Mouse (Mus musculus): Measurements from ENCODE around the gene Lmo3.

The Lmo3 gene

GRCm38 (mm10) chr6:138422671-138423321, 159.0 kb downstream of the Lmo3 start:
- under 1% methylated on average over 15 of the region's 16 CpGs for WGBS

GRCm38 (mm10) chr6:138421931-138422531, 159.7 kb downstream of the Lmo3 start:
- WGBS = under 1% methylated on average over 24 of the region's 24 CpGs

- WGBS = 8% methylated on average over 14 of the region's 14 CpGs
Measured at GRCm38 (mm10) chr6:138421191-138421613, 160.6 kb downstream of the Lmo3 start.

GRCm38 (mm10) chr6:138420536-138420891, 161.3 kb downstream of the Lmo3 start:
- 15% methylated on average over 3 of the region's 3 CpGs for WGBS

GRCm38 (mm10) chr6:138419871-138420535, 161.8 kb downstream of the Lmo3 start:
- 30% methylated on average over 8 of the region's 8 CpGs for WGBS

- 47% methylated on average over 3 of the region's 3 CpGs for WGBS
Measured at GRCm38 (mm10) chr6:138412075-138412474, 169.7 kb downstream of the Lmo3 start.

GRCm38 (mm10) chr6:138402031-138402430, 179.7 kb downstream of the Lmo3 start:
- WGBS = 65% methylated on average over 6 of the region's 6 CpGs

GRCm38 (mm10) chr6:138398836-138399235, 182.9 kb downstream of the Lmo3 start:
- WGBS = 90% methylated on average over 1 of the region's 1 CpGs

- 69% methylated on average over 5 of the region's 5 CpGs for WGBS
Measured at GRCm38 (mm10) chr6:138391085-138391484, 190.7 kb downstream of the Lmo3 start.

- WGBS = 67% methylated on average over 18 of the region's 18 CpGs
Measured at GRCm38 (mm10) chr6:138388168-138388936, 193.4 kb downstream of the Lmo3 start.

- 71% methylated on average over 1 of the region's 1 CpGs for WGBS
Measured at GRCm38 (mm10) chr6:138383208-138383607, 198.6 kb downstream of the Lmo3 start.

GRCm38 (mm10) chr6:138371176-138371575, 210.6 kb downstream of the Lmo3 start:
- 87% methylated on average over 2 of the region's 2 CpGs for WGBS

- WGBS = 45% methylated on average over 5 of the region's 5 CpGs
Measured at GRCm38 (mm10) chr6:138364111-138364510, 217.7 kb downstream of the Lmo3 start.

- 73% methylated on average over 3 of the region's 3 CpGs for whole genome bisulfite sequencing
Measured at GRCm38 (mm10) chr6:138350587-138351345, 231.0 kb downstream of the Lmo3 start.

GRCm38 (mm10) chr6:138346558-138346957, 235.2 kb downstream of the Lmo3 start:
- WGBS = 87% methylated on average over 4 of the region's 4 CpGs

GRCm38 (mm10) chr6:138335858-138336257, 245.9 kb downstream of the Lmo3 start:
- 60% methylated on average over 4 of the region's 4 CpGs for WGBS

GRCm38 (mm10) chr6:138333991-138334390, 247.8 kb downstream of the Lmo3 start:
- 61% methylated on average over 7 of the region's 7 CpGs for WGBS

- WGBS = 56% methylated on average over 3 of the region's 3 CpGs
Measured at GRCm38 (mm10) chr6:138325744-138326400, 255.9 kb downstream of the Lmo3 start.

GRCm38 (mm10) chr6:138325145-138325544, 256.6 kb downstream of the Lmo3 start:
- 67% methylated on average over 3 of the region's 3 CpGs for WGBS

GRCm38 (mm10) chr6:138323325-138323724, 258.4 kb downstream of the Lmo3 start:
- 97% methylated on average over 14 of the region's 14 CpGs for WGBS

- 90% methylated on average over 8 of the region's 8 CpGs for WGBS
Measured at GRCm38 (mm10) chr6:138320190-138320737, 261.5 kb downstream of the Lmo3 start.
